Mouse (Mus musculus) stomach, postnatal 0 days (tissue): ENCODE results near the gene Astn2.

Source experiments
- CTCF ChIP-seq: IDR thresholded peaks from 2 replicates; pipeline ENCODE4 v1.5.1; 2016; ENCODE audit warnings: antibody characterized with exemption, low read depth, mild to moderate bottlenecking, moderate library complexity
- EP300 ChIP-seq: optimal IDR thresholded peaks from 2 replicates; pipeline ENCODE3; 2016; ENCODE audit warnings: antibody characterized with exemption

DNA sequence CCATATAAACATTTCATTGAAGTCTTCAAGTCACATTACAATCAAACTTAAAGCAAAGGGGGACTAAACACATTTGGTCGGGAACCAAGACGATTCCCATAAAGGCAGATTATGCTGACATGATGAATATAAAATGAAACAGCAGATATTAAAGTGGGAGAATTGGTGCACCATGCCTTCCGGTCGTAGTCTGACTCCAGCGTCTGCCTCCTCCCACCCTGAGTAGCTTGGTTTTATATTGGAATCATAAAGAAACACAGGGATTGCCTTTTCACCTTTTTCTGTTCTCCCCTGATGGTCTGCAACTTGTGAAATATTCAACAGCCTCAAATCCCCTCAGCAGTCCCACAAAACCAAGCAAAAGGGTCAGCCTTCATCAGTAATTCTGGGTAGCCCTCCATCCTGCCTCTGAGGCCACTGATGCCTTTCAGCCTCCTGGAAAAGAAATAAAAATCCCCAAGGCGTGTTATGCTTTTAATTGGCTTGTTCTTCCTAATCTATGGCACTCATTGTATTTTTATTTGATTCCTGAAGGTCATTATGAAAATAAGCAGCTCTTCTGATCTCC is 132.8 kb downstream of the Astn2 start:
- TF ChIP-seq CTCF (no peak), EP300 (no peak)
